Mouse (Mus musculus): ENCODE data around the gene Macc1.

DNA sequence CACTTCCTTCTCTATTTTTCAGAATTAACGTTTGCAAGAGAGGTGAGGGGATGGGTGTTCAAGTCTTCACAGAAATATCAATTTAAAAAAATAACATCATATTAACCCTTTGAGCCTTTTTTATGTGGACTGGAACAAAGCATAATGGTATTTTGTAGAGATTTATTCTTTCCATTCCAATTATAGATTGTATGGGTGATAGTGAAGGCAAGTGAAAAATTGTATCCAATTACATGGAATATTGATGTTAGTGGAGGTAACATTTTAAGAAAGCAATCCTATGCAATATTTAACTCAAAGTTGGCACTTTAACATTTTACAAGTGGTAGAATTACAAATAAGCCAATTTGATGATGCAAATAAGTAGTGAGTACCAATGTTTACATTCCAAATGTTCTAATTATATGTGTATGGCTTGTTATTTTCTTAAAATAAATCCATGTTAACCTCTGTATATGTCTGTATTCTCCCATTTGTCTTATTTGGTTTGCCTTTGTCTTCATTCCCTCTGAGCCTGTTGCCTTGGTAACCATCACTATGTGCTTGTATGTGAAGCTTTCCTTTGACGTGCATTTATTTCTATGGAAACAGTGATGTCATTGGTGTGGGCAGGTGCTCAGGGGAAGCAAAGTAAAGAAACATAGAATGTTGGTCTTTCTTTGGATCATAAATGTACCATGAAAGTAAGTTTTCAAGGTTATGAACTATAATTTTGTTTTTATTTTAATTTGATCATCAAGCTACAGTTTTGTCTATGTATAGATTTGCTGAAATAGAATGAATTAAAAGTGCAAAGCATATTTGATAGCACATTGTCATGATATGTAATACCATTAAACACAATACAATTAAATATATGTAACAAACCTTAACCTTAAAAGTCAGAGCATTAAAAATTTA lies 150.2 kb downstream of the Macc1 start:
- TF ChIP-seq CTCF (IDR thresholded peaks at IDR 0.05; ENCODE audit: low read depth) (no peak), EP300 (IDR thresholded peaks at IDR 0.05; ENCODE audit: low read depth) (no peak)
